Mouse (Mus musculus): ENCODE measurements around the gene Qsox1. TPM values are rescaled to one million over a fixed set of nuclear protein-coding genes. Genes with fewer than 3 reads are reported as not detected.

The Qsox1 gene
- polyA plus RNA-seq, 1 experiment from 2014 or later: 238 TPM

- H3K27me3 ChIP-seq (ENCODE audit: insufficient read depth, low read length): peaks cover 65% of the 10 kb centered on the region
- H3K4me3 ChIP-seq (ENCODE audit: low read depth, low read length): no peak overlapping the region
- no peaks in the 10 kb centered on the region for H3K36me3 ChIP-seq (replicated peaks; ENCODE audit: insufficient read depth, low read length)
- WGBS (ENCODE audit: insufficient replicate concordance): 6% methylated on average over 23 of the region's 23 CpGs
- no peaks in the 10 kb centered on the region for H3K4me1 ChIP-seq (ENCODE audit: insufficient read depth)
- ATAC-seq: no peak
- no peak overlapping the region for H3K9ac ChIP-seq (replicated peaks)
- no peak for TF ChIP-seq EP300 (IDR thresholded peaks at IDR 0.05; ENCODE audit: low read depth)
- no peak for TF ChIP-seq CTCF (IDR thresholded peaks at IDR 0.05; ENCODE audit: low read depth)
- no peak for DNase-seq
- H3K4me2 ChIP-seq (ENCODE audit: low read depth, low read length): no peak overlapping the region
- no peak overlapping the region for H3K27ac ChIP-seq (ENCODE audit: low read depth)
- no peaks in the 10 kb centered on the region for H3K9me3 ChIP-seq (ENCODE audit: low read length)
These were observed 83.4 kb downstream of the Qsox1 start for GRCm38 (mm10) chr1:155729113-155729795.

- 28% methylated on average over 10 of the region's 10 CpGs for WGBS (ENCODE audit: insufficient replicate concordance)
- TF ChIP-seq CTCF (IDR thresholded peaks at IDR 0.05; ENCODE audit: low read depth) (no peak), EP300 (IDR thresholded peaks at IDR 0.05; ENCODE audit: low read depth) (no peak)
- H3K27me3 ChIP-seq (ENCODE audit: insufficient read depth, low read length): peaks cover 53% of the 10 kb centered on the region
These were observed 84.9 kb downstream of the Qsox1 start for GRCm38 (mm10) chr1:155727830-155728229.

More at GRCm38 (mm10) chr1:155727830-155728229, 84.9 kb downstream of the Qsox1 start:
- Histone ChIP-seq H3K27ac (ENCODE audit: low read depth) (no peak overlapping the region), H3K4me2 (ENCODE audit: low read depth, low read length) (no peak overlapping the region), H3K4me3 (ENCODE audit: low read depth, low read length) (no peak overlapping the region), H3K4me1 (ENCODE audit: insufficient read depth) (no peaks in the 10 kb centered on the region), H3K36me3 (replicated peaks; ENCODE audit: insufficient read depth, low read length) (no peaks in the 10 kb centered on the region), H3K9me3 (ENCODE audit: low read length) (no peaks in the 10 kb centered on the region), H3K9ac (replicated peaks) (no peak overlapping the region)
- DNase-seq: no peak
- no peak for ATAC-seq

Other genes starting within 250 kb of the Qsox1 start
- gene Lhx4, start 61.2 kb downstream of the Qsox1 start, polyA plus RNA-seq (2015; fragmentation: Nextera tagmentation; extraction: Ambion mirVana): not detected in 2 replicates
- 4.6 and 5.7 TPM in 2 replicates for gene Cep350, start 160.4 kb upstream of the Qsox1 start, polyA plus RNA-seq (2015; fragmentation: Nextera tagmentation; extraction: Ambion mirVana)
- 43.7 and 45.3 TPM in 2 replicates for gene Tor1aip2, start 222.5 kb upstream of the Qsox1 start, polyA plus RNA-seq (2015; fragmentation: Nextera tagmentation; extraction: Ambion mirVana)
- 29.1 and 29.2 TPM in 2 replicates for gene Tor1aip1, start 223.6 kb upstream of the Qsox1 start, polyA plus RNA-seq (2015; fragmentation: Nextera tagmentation; extraction: Ambion mirVana)

All from liver, postnatal 0 days (tissue).